Mouse (Mus musculus) liver, postnatal 0 days (tissue): ENCODE data around the gene Chsy1.

ENCODE experiments used
- CTCF ChIP-seq: sonication (generic); IDR thresholded peaks from 2 replicates; pipeline ENCODE4 v1.5.1; 2016; ENCODE audit warnings: antibody characterized with exemption, low read depth
- EP300 ChIP-seq: IDR thresholded peaks from 2 replicates; pipeline ENCODE4 v1.6.1; 2016; ENCODE audit warnings: antibody characterized with exemption, low read depth, mild to moderate bottlenecking

DNA sequence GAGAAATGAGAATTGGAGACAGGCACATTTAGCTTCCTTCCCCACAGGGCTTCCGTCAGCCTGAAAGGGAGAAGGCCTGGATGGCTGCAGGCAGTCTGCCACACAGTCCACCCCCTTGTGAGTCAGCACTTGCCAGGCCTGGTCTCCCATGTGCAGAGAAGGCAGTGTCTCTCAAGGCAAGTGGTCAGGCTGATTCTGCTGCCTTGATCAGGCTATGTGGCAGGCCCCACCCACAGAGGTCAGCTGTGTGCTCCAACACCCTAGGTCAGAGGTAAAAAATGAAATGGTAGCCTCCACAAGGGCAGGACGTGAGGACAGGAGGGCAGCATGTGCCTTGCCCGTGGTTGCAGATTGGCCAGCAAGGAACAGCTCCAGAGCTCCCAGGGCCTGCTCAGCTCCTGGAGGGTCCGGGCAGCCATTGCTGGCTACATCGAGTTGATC, 90.1 kb downstream of the Chsy1 start:
- no peak for TF ChIP-seq CTCF
- no peak for TF ChIP-seq EP300
